Mouse (Mus musculus) layer of hippocampus, adult 9-11 months (tissue): ENCODE results near the gene Cd151.

Experiments
- DNase-seq: peaks from one replicate; pipeline ENCODE4 v3.0.0; 2022

The Cd151 gene

GRCm38 (mm10) chr7:141502556-141502905 lies 35.3 kb downstream of the Cd151 start:
- no peak for DNase-seq

GRCm38 (mm10) chr7:141506278-141506677 lies 39.1 kb downstream of the Cd151 start:
- DNase-seq = no peak

- DNase-seq = no peak
Measured at GRCm38 (mm10) chr7:141508160-141508559, 41.0 kb downstream of the Cd151 start.

- peak; percentile 34 for DNase-seq
Measured at GRCm38 (mm10) chr7:141510196-141510595, 43.0 kb downstream of the Cd151 start.

GRCm38 (mm10) chr7:141510681-141511191 lies 43.5 kb downstream of the Cd151 start:
- DNase-seq = no peak

GRCm38 (mm10) chr7:141517638-141518037 lies 50.4 kb downstream of the Cd151 start:
- no peak for DNase-seq

- no peak for DNase-seq
Measured at GRCm38 (mm10) chr7:141518296-141518695, 51.1 kb downstream of the Cd151 start.

GRCm38 (mm10) chr7:141518926-141519325 lies 51.7 kb downstream of the Cd151 start:
- DNase-seq = no peak

- DNase-seq = no peak
Measured at GRCm38 (mm10) chr7:141519795-141520194, 52.6 kb downstream of the Cd151 start.
